Mouse (Mus musculus): Measurements from ENCODE around the gene Pdia2. TPM values are rescaled to one million over a fixed set of nuclear protein-coding genes. Genes with fewer than 3 reads are reported as not detected.

Gene Pdia2
- not detected for total RNA-seq (2021)

DNA sequence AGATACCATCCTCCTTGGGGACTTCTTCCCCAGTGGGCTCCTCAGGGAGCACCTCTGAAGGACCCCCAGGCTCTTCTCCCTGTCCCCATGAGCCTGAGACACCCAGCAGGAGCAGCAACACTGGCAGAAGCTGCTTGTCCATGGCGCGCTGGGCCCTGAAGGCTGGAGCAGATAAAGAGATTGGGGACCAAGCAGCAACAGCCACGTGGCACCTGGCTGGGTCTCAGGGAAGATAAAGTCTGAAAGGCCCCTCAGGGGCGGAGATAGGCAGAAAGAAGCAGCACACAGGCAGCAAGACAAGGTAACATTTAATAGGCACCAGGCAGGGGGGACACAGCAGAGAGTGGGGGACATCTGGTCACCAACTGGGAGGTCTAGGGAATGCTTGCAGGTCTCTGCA is at the start of gene Pdia2:
TSS of gene Pdia2 (minus strand) at position 196 of the 400 bp plus-strand sequence.
- DNase-seq (ENCODE audit: low spot score): no peak
- intact Hi-C loops (cut with DNase I): no loop called here

DNA sequence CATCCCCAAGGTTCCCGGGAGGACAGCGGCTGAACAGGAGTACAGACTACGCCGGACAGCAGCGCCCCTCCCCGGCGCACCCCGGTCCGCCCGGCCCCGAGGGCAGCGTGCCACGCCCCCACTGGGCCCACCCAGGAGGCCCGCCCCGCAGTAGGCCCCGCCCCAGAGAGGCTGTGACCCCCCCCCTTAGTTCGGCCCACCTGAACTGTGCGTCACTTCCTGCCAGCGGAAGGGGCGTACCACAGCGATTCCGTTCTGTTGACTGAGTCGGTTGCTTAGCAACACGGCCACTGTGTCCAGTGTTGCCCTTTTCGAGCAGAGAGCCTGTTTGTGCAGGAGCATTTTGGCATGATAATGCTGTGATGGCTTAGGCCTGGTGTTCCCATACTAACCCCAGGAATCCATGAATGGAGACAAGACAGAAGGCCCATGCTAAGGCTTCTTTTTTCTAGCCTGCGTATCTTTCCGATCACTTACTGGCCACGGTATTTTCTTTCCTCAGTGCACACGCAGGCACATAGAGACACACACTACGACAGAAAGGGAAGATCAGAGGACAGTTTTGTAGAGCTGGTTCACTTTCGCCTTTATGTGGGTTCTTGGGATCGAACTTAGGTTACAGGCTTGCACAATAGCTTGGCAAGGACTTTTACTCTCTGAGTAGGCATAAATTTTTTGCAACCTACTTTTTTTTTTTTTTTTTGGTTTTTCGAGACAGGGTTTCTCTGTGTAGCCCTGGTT is 45.4 kb upstream of the Pdia2 start, which contains the start of gene Fam234a:
TSS of gene Fam234a (minus strand) at position 142 of the 741 bp plus-strand sequence.
- peak; percentile 87 for DNase-seq (ENCODE audit: low spot score)
- intact Hi-C loops (cut with DNase I): loop anchor here (5.0 kb wide), 2 partner anchors 122 to 147 kb away; partner anchors contain the start of genes Mrpl28 and Nme4

DNA sequence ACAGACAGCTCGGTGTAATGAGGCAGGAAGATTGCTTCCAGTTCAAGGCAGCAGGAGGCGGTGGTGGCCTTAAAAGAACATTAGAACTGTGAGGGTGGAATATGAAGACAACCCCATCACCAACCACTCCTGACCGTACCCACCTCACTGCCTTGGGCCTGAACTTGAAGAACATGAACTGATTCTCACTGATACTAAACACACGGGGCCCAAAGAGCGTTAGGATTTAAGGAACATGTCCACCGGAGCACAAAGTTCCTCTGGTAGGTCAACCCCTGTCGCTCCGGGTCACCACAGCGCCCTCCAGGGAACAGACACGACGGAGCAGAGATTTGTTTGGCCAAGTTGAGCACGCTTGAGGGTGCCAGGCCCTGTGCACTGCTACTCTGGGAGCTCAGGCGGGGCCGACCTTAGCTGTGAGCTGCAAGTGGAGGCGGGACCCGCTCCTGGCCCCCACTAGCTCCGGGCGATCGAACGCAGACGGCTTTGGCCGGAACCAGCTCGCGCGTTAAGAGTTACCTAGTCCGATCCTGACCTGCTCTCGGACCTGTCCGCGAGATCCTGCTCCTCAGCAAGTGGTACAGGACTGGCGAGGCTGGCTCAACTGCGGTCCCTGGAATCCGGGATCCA is 44.7 kb upstream of the Pdia2 start:
- intact Hi-C loops (cut with DNase I): loop anchor here (2.0 to 5.0 kb wide), 3 partner anchors 105 to 146 kb away; partner anchors contain the start of genes Axin1, Mrpl28 and Nme4
- DNase-seq (ENCODE audit: low spot score): peak; percentile 3

DNA sequence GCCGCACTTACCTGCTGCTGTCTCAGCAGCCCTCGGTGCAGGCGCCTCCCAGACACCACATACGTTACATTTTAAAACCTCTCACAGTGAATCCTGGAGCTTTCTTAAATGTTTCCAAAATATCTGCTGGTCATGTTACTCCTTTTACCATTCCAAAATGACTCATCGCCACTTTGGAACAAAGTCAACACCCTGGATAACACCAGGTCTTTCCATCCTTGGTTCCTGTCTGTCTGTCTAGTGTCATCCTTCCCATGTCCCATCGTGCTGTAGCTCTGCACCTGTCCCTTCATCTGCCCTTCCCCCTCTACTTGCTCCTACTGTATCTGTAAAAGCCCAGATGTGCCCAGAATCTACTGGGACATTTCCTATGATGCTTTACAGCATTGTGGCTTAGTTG is 42.1 kb upstream of the Pdia2 start:
- intact Hi-C loops (cut with DNase I): loop anchor here (5.0 kb wide), 2 partner anchors 119 to 144 kb away; partner anchors contain the start of genes Mrpl28 and Nme4
- DNase-seq (ENCODE audit: low spot score): no peak

DNA sequence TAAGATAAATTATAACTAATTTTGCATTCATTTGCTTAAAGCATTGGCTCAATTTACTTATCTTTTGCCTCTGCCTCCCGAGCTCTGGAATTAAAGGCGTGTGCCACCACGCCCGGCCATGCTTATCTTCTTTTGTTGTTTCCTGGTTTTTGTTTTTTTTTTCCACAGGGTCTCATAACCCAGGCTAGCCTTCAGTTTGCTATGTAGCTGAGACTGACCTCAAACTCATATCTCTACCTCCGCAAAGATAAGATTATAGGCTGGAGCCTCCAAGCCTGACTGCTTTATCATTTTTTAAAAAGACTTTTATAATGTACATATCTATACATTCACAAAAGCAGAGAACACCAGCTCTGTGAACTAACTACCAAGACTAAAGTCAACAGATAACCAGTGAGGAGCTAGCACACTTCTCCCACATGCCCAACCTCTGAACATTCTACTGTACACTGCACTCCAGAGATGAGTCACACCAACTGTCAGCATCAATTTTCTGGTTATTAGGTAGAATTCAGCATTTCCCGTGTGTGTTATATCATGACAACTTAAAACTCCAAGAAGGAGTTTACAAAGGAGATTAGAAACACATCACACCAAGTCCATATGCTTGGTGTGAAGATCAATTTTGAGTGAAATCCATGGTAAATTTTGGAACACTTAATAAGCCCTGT is 41.4 kb upstream of the Pdia2 start:
- intact Hi-C loops (cut with DNase I): loop anchor here (5.0 kb wide), 2 partner anchors 118 to 143 kb away; partner anchors contain the start of genes Mrpl28 and Nme4
- no peak for DNase-seq (ENCODE audit: low spot score)

DNA sequence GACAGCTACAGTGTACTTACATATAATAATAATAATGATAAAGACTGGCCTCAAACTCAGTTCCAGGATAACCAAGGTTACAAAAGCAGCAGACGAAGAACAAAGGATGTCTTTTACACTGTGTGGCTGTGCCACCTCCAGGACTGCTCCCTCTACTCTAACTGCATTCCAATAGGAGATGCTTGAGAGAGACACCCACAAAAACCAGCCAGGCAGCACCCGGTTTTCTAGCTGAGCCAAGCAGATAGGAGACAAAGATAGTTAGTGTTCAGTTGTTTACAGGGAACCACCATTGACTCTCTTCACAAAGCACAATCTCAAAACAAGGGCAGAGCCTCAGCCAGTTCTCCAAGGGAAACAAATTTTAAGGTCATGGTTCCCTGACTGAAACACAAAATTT is 40.7 kb upstream of the Pdia2 start:
- no peak for DNase-seq (ENCODE audit: low spot score)
- intact Hi-C loops (cut with DNase I): no loop called here

DNA sequence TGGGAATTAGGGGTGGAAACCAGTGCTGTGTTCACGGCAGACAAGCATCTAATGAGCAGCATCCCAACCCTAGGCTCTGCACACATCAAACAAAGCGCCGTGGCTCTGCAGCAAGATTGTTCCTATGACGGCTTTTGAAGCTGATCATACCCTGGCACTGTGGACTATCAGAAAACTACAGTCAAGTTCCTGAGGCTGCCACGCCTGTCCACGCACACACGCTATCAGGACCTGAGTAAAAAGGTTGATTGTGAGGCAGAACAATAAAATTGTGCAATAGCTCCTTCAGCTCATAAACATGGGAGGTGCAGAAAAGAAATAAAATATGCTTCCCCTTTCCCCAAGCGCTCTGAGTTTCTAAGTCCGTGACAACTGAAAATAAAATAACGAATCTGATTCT is 38.8 kb upstream of the Pdia2 start:
- intact Hi-C loops (cut with DNase I): no loop called here
- no peak for DNase-seq (ENCODE audit: low spot score)

DNA sequence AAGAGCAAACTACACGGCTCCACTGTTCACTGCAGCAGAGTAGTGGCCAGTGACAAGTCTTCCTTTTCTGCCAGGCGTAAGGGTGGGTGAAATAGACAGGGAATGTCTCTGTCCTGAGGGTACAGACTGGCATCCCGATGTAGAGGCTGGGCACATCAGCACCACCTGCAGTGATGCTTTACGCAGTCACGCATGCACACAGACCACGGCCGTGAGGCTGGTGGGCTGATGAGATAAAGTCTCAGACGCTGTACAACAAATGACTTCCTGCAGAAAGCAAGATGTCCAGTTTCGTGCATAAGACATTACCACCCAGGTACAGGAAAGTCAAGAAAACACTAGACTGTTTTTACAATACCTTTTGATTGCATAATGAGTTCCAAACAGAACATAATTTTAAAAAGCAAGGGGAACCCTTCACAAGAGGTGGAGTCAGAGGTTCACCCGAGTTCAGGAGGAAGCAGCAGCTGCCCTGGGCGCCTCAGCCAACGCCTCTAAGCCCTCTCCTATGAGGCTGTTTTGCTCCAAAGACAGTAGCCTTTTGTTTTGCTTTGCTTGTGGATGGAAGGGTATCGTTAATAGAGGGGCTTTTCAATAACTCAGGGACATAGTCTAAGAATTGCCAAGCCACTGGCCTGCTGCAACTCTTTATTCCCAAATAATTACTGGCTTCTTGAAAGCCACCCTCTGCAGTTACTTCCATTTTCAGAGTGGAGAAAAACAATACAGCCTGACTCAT is 36.4 kb upstream of the Pdia2 start:
- intact Hi-C loops (cut with DNase I): no loop called here
- DNase-seq (ENCODE audit: low spot score): no peak

DNA sequence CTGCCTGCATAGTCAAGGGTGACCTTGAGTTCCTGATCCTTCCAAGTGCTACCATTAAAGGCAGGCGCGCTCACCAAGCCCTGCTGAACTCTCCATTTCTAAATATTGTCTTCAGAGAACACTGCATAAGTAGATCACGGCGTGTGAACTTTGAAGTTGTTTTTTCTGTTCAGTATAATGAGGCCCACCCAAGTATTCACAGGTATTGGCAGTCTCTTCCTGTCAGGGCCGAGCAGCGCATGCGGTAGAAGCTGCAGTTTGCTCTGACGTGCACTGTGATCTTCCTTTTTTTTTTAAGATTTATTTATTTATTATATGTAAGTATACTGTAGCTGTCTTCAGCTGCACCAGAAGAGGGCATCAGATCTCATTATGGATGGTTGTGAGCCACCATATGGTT is 35.5 kb upstream of the Pdia2 start:
- DNase-seq (ENCODE audit: low spot score): no peak
- intact Hi-C loops (cut with DNase I): no loop called here

DNA sequence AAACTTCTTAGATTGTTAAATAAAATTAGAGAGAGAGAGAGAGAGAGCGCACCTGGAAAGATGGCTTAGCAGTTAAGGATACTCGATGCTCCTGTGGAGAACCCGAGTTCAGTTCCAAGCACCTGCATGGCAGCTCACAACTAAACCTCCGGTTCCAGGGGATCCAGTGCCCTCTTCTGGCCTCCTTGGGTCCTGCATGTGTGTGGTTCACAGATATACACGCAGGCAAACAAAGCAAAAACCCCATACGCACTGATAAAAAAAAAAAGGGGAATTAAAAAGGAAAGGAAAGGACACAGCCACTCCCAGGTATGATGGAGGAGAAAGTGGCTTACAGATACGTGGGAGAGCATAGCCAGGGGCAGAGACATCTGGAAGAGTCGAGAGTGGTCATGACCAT is 34.0 kb upstream of the Pdia2 start:
- intact Hi-C loops (cut with DNase I): no loop called here
- DNase-seq (ENCODE audit: low spot score): no peak

DNA sequence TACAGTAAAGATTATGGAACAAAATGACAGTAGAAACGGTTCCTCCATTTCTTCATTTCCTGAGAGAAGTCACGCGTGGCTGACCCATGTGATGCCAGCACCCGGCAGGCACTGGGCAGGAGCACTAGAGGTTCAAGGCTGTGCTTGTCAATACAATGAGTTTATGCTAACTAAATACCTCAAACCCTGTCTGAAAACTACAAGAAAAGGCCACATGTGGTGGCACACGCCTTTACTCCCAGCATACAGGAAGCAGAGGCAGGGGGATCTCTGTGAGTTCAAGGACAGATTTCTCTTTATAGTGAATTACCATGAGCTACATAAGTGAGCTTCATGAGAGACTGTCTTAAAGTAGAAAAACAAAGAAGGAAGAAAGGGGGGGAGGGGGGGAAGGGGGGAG is 32.3 kb upstream of the Pdia2 start:
- intact Hi-C loops (cut with DNase I): no loop called here
- no peak for DNase-seq (ENCODE audit: low spot score)

DNA sequence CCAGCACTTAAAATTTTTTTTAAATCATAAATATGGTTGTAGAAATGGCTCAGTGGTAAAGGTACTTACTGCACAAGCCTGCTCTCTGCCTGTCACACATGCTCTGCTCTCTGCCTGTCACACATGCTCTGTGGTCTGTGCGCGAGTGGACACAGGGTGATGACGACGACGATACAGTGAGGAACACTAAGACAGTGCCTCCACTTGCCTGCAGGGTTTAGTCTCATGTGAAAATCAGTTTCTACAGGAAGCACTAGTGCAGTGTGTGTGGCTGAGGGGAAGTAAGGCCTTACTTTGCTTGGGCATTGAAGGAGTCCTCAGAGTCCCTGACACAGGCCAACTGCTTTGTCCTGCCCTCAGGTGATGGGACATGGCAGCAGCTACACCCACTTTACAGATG is 30.9 kb upstream of the Pdia2 start:
- DNase-seq (ENCODE audit: low spot score): no peak
- intact Hi-C loops (cut with DNase I): no loop called here

DNA sequence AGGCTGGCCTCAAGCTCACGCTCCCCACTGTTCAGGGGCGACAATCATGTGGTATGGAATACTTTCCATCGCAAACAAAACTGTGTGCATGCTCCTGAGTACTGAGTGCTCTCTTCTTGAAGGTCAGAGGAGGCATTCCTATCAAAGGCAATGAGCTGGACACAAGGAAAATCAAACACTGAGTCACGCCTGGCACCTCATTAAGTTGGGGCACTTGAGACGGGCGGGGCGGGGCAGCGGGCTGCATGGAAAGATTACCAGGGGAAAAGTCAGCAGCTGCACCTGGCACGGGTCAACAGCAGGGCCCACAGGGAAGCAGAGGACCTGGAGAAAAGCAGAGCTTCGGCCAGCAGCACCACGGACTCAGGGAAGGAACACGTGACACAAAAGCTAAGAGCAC is 26.3 kb upstream of the Pdia2 start:
- no peak for DNase-seq (ENCODE audit: low spot score)
- intact Hi-C loops (cut with DNase I): no loop called here

DNA sequence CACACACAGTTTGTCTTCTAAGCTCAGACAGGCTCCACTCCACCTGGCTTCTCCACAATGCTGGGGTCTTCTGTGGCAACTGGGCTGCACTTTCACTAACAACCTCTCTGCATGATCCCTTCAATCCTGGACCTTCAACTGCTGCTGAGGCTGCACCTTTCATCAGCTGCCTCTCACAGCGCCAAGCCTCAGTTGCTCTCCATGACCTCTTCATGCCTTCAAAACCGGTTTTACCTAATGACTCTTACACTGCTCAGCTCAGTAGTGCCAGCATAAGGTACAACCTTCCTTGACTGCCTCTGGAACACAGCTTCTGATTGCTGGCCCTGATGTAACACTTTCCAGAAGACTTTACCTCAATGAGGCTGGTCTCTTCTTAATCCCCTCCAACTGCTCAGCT is 22.6 kb upstream of the Pdia2 start:
- intact Hi-C loops (cut with DNase I): no loop called here
- no peak for DNase-seq (ENCODE audit: low spot score)

DNA sequence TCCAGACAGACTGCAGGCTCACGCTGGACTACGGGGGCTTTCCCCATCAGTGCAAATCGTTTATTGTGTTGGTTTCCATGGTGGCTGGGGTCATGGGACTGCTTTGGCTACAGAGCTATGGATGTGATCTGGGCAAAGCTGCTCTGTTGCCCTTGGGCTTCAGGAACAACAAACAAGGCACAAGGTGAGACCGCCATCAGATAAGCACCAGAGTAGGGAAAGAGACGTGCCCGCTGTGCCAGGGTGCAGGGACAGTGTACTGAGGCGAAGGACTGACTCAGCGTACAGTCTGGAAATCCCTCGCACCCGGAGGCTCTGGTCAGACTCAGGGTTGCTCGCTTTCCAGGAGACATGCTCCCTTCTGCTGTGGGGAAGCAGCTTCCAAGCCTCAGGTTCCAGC is 13.8 kb upstream of the Pdia2 start:
- DNase-seq (ENCODE audit: low spot score): no peak
- intact Hi-C loops (cut with DNase I): no loop called here

DNA sequence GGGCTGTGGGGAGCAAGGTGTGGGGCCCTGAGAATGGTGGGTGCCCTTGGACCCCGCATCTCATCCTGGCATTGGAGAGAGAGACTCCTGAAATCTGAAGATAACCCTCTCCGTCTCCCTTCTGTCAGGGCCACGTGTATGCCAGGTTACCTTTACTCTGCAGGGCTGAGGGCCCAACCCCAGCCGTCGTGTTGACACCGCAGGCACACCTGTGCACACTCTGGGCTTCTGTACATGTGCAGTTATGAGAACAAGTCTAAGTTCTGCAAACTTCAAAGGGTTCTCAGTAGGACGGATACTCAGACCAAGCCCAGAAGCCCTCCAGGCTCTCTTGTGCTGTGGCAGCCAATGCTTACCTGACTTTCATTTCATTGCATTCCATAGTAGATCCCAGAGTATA is 13.4 kb upstream of the Pdia2 start:
- DNase-seq (ENCODE audit: low spot score): no peak
- intact Hi-C loops (cut with DNase I): no loop called here

DNA sequence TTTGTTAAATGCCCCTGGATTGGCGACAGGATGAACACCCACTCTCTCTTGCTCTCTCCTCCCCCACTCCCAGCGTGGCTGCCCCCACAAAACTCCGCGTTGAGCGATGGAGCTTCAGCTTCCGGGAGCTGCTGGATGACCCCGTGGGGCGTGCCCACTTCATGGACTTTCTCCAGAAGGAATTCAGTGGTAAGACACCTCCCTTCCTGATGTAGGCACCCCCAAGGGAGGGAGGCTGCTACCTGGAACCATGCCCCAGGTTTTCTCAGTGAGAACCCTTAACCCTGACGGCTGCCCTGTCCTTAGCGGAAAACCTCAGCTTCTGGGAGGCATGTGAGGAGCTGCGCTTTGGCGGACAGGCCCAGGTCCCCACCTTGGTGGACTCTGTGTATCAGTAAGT is 8.8 kb upstream of the Pdia2 start, which contains the start of gene Arhgdig:
TSS of gene Arhgdig (minus strand) at position 101 of the 400 bp plus-strand sequence.
- no peak for DNase-seq (ENCODE audit: low spot score)
- intact Hi-C loops (cut with DNase I): no loop called here

DNA sequence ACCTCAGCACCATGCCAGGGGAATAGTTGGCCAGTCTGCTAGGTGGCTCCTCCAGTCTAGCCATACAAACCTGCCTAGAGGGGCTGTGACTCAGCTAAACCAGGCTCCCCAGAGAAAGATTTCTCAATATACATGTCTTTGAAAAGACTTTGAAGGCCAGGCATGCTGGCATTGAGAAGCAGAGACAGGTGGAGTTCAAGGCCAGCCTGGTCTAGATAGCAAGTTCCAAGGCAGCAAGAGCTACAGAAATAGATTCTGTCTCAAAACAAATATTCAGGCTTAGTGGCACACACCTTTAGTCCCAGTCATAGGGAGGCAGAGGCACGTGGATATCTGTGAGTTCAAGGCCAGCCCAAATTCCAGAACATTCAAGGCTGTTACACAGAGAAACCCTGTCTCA is 7.5 kb upstream of the Pdia2 start:
- no peak for DNase-seq (ENCODE audit: low spot score)
- intact Hi-C loops (cut with DNase I): no loop called here

DNA sequence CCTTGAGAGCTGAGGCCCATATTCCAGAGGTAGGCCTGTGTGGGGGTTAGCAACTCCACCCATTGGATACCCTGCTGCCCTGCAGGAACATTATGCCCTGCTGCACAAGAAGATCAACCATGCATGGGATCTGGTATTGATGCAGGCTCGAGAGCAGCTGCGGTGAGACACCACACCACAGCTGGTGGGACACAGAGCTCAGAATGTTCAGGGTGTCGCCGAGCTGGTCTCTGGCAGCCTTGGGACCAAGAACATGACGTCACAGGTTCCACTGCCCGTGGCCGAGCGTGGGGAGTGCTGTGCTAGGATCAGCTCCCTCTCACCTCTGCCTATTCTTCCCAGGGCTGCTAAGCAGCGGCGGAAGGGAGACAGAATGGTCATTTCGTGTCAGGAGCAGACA is 5.9 kb upstream of the Pdia2 start:
- no peak for DNase-seq (ENCODE audit: low spot score)
- intact Hi-C loops (cut with DNase I): no loop called here

DNA sequence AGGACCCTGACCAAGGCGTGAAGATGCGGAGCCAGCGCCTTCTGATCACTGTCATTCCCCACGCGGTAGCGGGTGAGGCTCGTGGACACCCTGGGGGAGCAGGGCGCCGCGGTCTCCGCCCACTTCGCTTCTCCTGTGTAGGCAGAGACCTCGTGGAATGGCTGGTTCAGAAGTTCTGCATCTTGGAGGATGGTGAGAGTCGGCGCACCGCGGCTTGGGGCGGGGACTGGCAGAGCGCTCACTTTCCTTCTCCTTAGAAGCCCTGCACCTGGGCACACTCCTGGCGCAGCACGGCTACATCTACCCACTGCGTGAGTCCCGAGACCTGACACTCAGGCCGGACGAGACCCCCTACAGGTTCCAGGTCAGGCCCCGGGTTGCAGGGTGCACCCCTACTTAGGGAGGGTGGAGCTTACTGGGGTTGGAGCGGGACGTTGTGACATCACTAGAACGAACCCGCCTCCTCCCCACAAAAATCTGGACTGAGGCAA is 4.5 kb upstream of the Pdia2 start:
- intact Hi-C loops (cut with DNase I): no loop called here
- DNase-seq (ENCODE audit: low spot score): no peak
